Mouse (Mus musculus) c-Kit-positive CD71-positive TER-119-negative erythroid progenitor cells, embryonic 14.5 days (primary cell): ENCODE measurements around the gene Klhl7.

ENCODE experiments used
- DNase-seq: peaks from one replicate; pipeline ENCODE4 v3.0.0-alpha.2; 2013; ENCODE audit warnings: low read depth

Gene Klhl7

DNA sequence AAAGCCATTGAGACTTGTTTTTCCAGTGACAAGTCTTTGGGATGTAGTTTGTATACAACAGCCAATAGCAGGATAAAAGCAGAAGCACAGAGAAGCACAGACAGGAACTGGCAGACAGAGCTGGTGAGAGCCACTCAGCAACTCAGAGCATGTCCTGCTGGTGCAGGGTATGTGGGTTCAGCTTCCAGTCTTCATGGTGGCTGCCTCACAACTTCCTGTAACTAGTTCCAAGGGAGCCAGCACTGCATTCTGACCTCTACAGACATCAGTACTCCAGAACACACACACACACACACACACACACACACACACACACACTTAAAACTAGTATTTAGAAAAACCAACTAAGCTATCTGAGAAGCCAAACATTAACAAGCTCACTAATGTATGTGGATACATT, 71.7 kb downstream of the Klhl7 start:
- no peak for DNase-seq

GRCm38 (mm10) chr5:24181514-24182295, 81.3 kb downstream of the Klhl7 start:
- no peak for DNase-seq

GRCm38 (mm10) chr5:24182296-24182734, 81.9 kb downstream of the Klhl7 start:
- DNase-seq = no peak

- no peak for DNase-seq
These were observed 82.7 kb downstream of the Klhl7 start for GRCm38 (mm10) chr5:24183096-24183495.

- DNase-seq = no peak
These were observed 83.6 kb downstream of the Klhl7 start for GRCm38 (mm10) chr5:24184011-24184410.

GRCm38 (mm10) chr5:24188476-24188875, 88.1 kb downstream of the Klhl7 start:
- no peak for DNase-seq

- no peak for DNase-seq
These were observed 91.4 kb downstream of the Klhl7 start for GRCm38 (mm10) chr5:24191821-24192220.

- no peak for DNase-seq
These were observed 100.6 kb downstream of the Klhl7 start for GRCm38 (mm10) chr5:24201006-24201405.

DNA sequence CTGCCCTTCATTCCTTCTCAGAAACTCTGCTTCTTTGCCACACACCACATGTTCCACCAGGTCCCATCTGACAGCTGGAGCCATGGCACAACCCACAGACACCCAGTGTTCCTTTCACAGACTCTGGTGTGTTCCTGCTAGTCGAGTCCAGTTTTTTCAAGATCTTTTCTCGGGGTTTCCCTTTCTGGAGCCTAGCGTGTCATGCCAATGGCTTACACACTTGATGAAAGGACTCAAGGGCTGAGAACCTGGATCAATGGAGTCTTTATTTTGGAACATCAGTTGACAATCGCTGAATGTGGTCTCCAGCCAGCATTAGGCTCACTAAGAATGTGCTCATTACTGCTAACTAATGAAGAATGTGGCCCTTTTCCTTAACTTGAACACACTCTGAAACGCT, 102.1 kb downstream of the Klhl7 start:
- no peak for DNase-seq

- no peak for DNase-seq
These were observed 102.9 kb downstream of the Klhl7 start for GRCm38 (mm10) chr5:24203266-24203665.

DNA sequence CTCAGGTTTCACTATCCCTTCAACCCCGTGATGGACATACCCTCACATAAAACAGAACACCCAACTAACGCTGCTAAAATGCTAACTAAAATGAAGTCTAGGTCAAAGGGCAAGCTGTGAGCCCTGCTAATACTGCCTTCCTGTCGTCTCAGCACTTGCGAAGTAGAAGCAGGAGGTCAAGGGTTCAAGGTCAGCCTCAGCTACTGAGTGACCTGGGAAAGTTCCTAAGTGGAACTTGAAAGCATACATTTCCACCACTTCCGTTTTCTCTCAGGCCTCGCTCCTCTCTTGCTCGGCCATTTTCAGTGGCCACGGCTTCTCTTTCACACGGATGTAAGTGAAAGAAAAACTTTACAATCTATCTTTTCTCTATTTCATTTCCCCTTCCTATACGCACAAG, 107.6 kb downstream of the Klhl7 start:
- no peak for DNase-seq

GRCm38 (mm10) chr5:24208505-24208904, 108.1 kb downstream of the Klhl7 start:
- no peak for DNase-seq
